Mouse (Mus musculus): ENCODE results near the gene Tubgcp5. TPM values are rescaled to one million over a fixed set of nuclear protein-coding genes. Genes with fewer than 3 reads are reported as not detected.

Gene Tubgcp5
- 31.7 TPM for polyA plus RNA-seq (2014; fragmentation: Illumina TruSeq; extraction: RNeasy Lipid Tissue Mini Kit (QIAGEN cat#74804); ENCODE audit: low read depth, low replicate concordance)

GRCm38 (mm10) chr7:55793952-55794603, at the start of gene Tubgcp5:
Tubgcp5 (plus strand) TSS chr7:55794154.

GRCm38 (mm10) chr7:55767926-55768325, 26.0 kb upstream of the Tubgcp5 start, which contains the start of gene Siglech:
Siglech (plus strand) TSS chr7:55768178.

GRCm38 (mm10) chr7:55841445-55841844, 47.5 kb downstream of the Tubgcp5 start, which contains the start of gene Cyfip1:
Cyfip1 (plus strand) TSS chr7:55841745.

Other genes with a start within 250 kb of the Tubgcp5 start
- gene Siglech, start 26.0 kb upstream of the Tubgcp5 start, polyA plus RNA-seq (2014; fragmentation: Illumina TruSeq; extraction: RNeasy Lipid Tissue Mini Kit (QIAGEN cat#74804); ENCODE audit: low read depth, low replicate concordance): 0.17 TPM
- 13.7 TPM for gene Cyfip1, start 47.6 kb downstream of the Tubgcp5 start, polyA plus RNA-seq (2014; fragmentation: Illumina TruSeq; extraction: RNeasy Lipid Tissue Mini Kit (QIAGEN cat#74804); ENCODE audit: low read depth, low replicate concordance)
- 36.0 TPM for gene Nipa2, start 168.3 kb downstream of the Tubgcp5 start, polyA plus RNA-seq (2014; fragmentation: Illumina TruSeq; extraction: RNeasy Lipid Tissue Mini Kit (QIAGEN cat#74804); ENCODE audit: low read depth, low replicate concordance)
- gene Nipa1, start 225.8 kb downstream of the Tubgcp5 start, polyA plus RNA-seq (2014; fragmentation: Illumina TruSeq; extraction: RNeasy Lipid Tissue Mini Kit (QIAGEN cat#74804); ENCODE audit: low read depth, low replicate concordance): 2.3 TPM

Measured in testis, adult 10 weeks (tissue).